Mouse (Mus musculus) ES-E14 (cell line): ENCODE measurements around the gene Prpf39.

Experiments
- CHD2 ChIP-seq: IDR thresholded peaks from 2 replicates; pipeline ENCODE4 v1.6.1; 2014; ENCODE audit warnings: mild to moderate bottlenecking, low read depth, low read length, inconsistent platforms
- ZC3H11A ChIP-seq: IDR thresholded peaks from 2 replicates; pipeline ENCODE4 v1.6.1; 2012; ENCODE audit warnings: low read depth, mild to moderate bottlenecking, inconsistent platforms, low read length, borderline replicate concordance

GRCm38 (mm10) chr12:65035839-65036189 lies 319 bp upstream of the Prpf39 start:
- TF ChIP-seq ZC3H11A, result no peak
- no peak for TF ChIP-seq CHD2
